Mouse (Mus musculus) gastrocnemius, postnatal 4 days (tissue): ENCODE measurements at regions not wholly inside any gene's neighbourhood (a gene's known extent, or its start where the extent isn't known, plus 50 kb on each side); places are given as distances from the start of the nearest gene placed in this dataset.

ENCODE experiments used
- DNase-seq, 2 experiments: peaks; one replicate each; pipeline ENCODE4 v3.0.0; 2021 to 2022; ENCODE audit warnings: low spot score in 2 of 2, mixed read lengths in 2 of 2

GRCm38 (mm10) chr17:45341573-45341972 is 92.0 kb downstream of the Cdc5l start:
- DNase-seq, result no peak

GRCm38 (mm10) chr17:45340851-45341250 is 92.7 kb downstream of the Cdc5l start:
- DNase-seq, result no peak

GRCm38 (mm10) chr17:45339226-45339625 is 94.3 kb downstream of the Cdc5l start:
- no peak for DNase-seq

- no peak for DNase-seq
Measured at GRCm38 (mm10) chr17:45338086-45338485, 95.5 kb downstream of the Cdc5l start.

- DNase-seq, result no peak
Measured at GRCm38 (mm10) chr17:45335586-45336151, 97.9 kb downstream of the Cdc5l start.

- no peak for DNase-seq
Measured at GRCm38 (mm10) chr17:45334732-45335381, 98.7 kb downstream of the Cdc5l start.

- no peak for DNase-seq
Measured at GRCm38 (mm10) chr17:45332321-45332720, 101.2 kb downstream of the Cdc5l start.

GRCm38 (mm10) chr17:45329241-45329640 is 104.3 kb downstream of the Cdc5l start:
- no peak for DNase-seq

- DNase-seq, result no peak
Measured at GRCm38 (mm10) chr17:45326726-45327125, 106.8 kb downstream of the Cdc5l start.

GRCm38 (mm10) chr17:45326173-45326572 is 107.4 kb downstream of the Cdc5l start:
- DNase-seq, result no peak

GRCm38 (mm10) chr17:45322842-45323241 is 110.7 kb downstream of the Cdc5l start:
- DNase-seq, result no peak

- DNase-seq, result no peak
Measured at GRCm38 (mm10) chr17:45320074-45320473, 113.5 kb downstream of the Cdc5l start.

GRCm38 (mm10) chr17:45318211-45319076 is 115.1 kb downstream of the Cdc5l start:
- DNase-seq, result no peak

- DNase-seq, result peak in 1 of 2 experiments; percentile 26
Measured at GRCm38 (mm10) chr17:45312510-45313266, 120.8 kb downstream of the Cdc5l start.

GRCm38 (mm10) chr17:45306506-45306905 is 127.0 kb downstream of the Cdc5l start:
- no peak for DNase-seq

- DNase-seq, result no peak
Measured at GRCm38 (mm10) chr17:45303183-45303582, 130.4 kb downstream of the Cdc5l start.

GRCm38 (mm10) chr17:45298355-45298754 is 135.2 kb downstream of the Cdc5l start:
- no peak for DNase-seq

- DNase-seq, result no peak
Measured at GRCm38 (mm10) chr17:45297860-45298259, 135.7 kb downstream of the Cdc5l start.

GRCm38 (mm10) chr17:45296363-45296762 is 137.2 kb downstream of the Cdc5l start:
- DNase-seq, result no peak

- DNase-seq, result no peak
Measured at GRCm38 (mm10) chr17:45294886-45295285, 138.7 kb downstream of the Cdc5l start.

- DNase-seq, result no peak
Measured at GRCm38 (mm10) chr17:45294256-45294865, 139.2 kb downstream of the Cdc5l start.
